Mouse (Mus musculus): ENCODE results near the gene Grasp.

The Grasp gene

GRCm38 (mm10) chr15:101279430-101279999 lies 55.5 kb downstream of the Grasp start:
- DNase-seq, result no peak

Measured in lung, postnatal 14 days (tissue).